Mouse (Mus musculus): ENCODE data around the gene Ptpn6. TPM values are rescaled to one million over a fixed set of nuclear protein-coding genes. Genes with fewer than 3 reads are reported as not detected.

Ptpn6 gene
- polyA plus RNA-seq, 1 experiment: 281 TPM

- no peak overlapping the region for H3K27ac ChIP-seq (ENCODE audit: insufficient read depth, low read length)
- TF ChIP-seq CTCF (IDR thresholded peaks at IDR 0.05; ENCODE audit: extremely low read depth, insufficient read depth, insufficient read length, insufficient replicate concordance) (no peak), POLR2A (IDR thresholded peaks at IDR 0.05; ENCODE audit: low read depth, low read length) (no peak)
- peaks cover 7% of the 10 kb centered on the region for H3K27me3 ChIP-seq (ENCODE audit: control insufficient read depth, insufficient read depth, low read length)
- DNase-seq (ENCODE audit: low read depth in 1 of 2, low spot score in 2 of 2): no peak
- peaks cover 9% of the 10 kb centered on the region; the same call in 1 of the 2 replicates for H3K4me1 ChIP-seq (ENCODE audit: control insufficient read depth, insufficient read depth, insufficient read length)
- WGBS: 94% methylated on average over 4 of the region's 4 CpGs
- no peaks in the 10 kb centered on the region for H3K36me3 ChIP-seq (ENCODE audit: control insufficient read depth, insufficient read depth, low read length)
- no peak overlapping the region for H3K4me3 ChIP-seq (ENCODE audit: extremely low read depth, insufficient read depth, insufficient read length)
These were observed 29.0 kb upstream of the Ptpn6 start for GRCm38 (mm10) chr6:124767536-124767919.

- Histone ChIP-seq H3K27ac (ENCODE audit: insufficient read depth, low read length) (no peak overlapping the region), H3K36me3 (ENCODE audit: control insufficient read depth, insufficient read depth, low read length) (no peaks in the 10 kb centered on the region), H3K4me1 (ENCODE audit: control insufficient read depth, insufficient read depth, insufficient read length) (peaks cover 9% of the 10 kb centered on the region; the same call in 1 of the 2 replicates), H3K4me3 (ENCODE audit: extremely low read depth, insufficient read depth, insufficient read length) (no peak overlapping the region), H3K27me3 (ENCODE audit: control insufficient read depth, insufficient read depth, low read length) (peaks cover 7% of the 10 kb centered on the region)
- TF ChIP-seq CTCF (IDR thresholded peaks at IDR 0.05; ENCODE audit: extremely low read depth, insufficient read depth, insufficient read length, insufficient replicate concordance) (no peak), POLR2A (IDR thresholded peaks at IDR 0.05; ENCODE audit: low read depth, low read length) (no peak)
- 87% methylated on average over 7 of the region's 7 CpGs for WGBS
- DNase-seq (ENCODE audit: low read depth in 1 of 2, low spot score in 2 of 2): no peak
These were observed 27.4 kb upstream of the Ptpn6 start for GRCm38 (mm10) chr6:124765951-124766350.

- no peaks in the 10 kb centered on the region for H3K36me3 ChIP-seq (ENCODE audit: control insufficient read depth, insufficient read depth, low read length)
- H3K27me3 ChIP-seq (ENCODE audit: control insufficient read depth, insufficient read depth, low read length): no peaks in the 10 kb centered on the region
- WGBS: 4% methylated on average over 5 of the region's 5 CpGs
- no peak overlapping the region for H3K4me3 ChIP-seq (ENCODE audit: extremely low read depth, insufficient read depth, insufficient read length)
- DNase-seq (ENCODE audit: low read depth in 1 of 2, low spot score in 2 of 2): peak; percentile 77 to 85
- peak; percentile 95; the same call in 1 of the 2 replicates for TF ChIP-seq CTCF (IDR thresholded peaks at IDR 0.05; ENCODE audit: extremely low read depth, insufficient read depth, insufficient read length, insufficient replicate concordance)
- no peak for TF ChIP-seq POLR2A (IDR thresholded peaks at IDR 0.05; ENCODE audit: low read depth, low read length)
- H3K4me1 ChIP-seq (ENCODE audit: control insufficient read depth, insufficient read depth, insufficient read length): no peaks in the 10 kb centered on the region; the same call in 1 of the 2 replicates
- H3K27ac ChIP-seq (ENCODE audit: insufficient read depth, low read length): no peak overlapping the region
These were observed 20.7 kb upstream of the Ptpn6 start for GRCm38 (mm10) chr6:124759259-124759658.

GRCm38 (mm10) chr6:124758849-124759232 is 20.3 kb upstream of the Ptpn6 start:
- WGBS: 49% methylated on average over 2 of the region's 2 CpGs
- Histone ChIP-seq H3K27me3 (ENCODE audit: control insufficient read depth, insufficient read depth, low read length) (no peaks in the 10 kb centered on the region), H3K4me3 (ENCODE audit: extremely low read depth, insufficient read depth, insufficient read length) (no peak overlapping the region), H3K4me1 (ENCODE audit: control insufficient read depth, insufficient read depth, insufficient read length) (no peaks in the 10 kb centered on the region; the same call in 1 of the 2 replicates), H3K36me3 (ENCODE audit: control insufficient read depth, insufficient read depth, low read length) (no peaks in the 10 kb centered on the region), H3K27ac (ENCODE audit: insufficient read depth, low read length) (no peak overlapping the region)
- no peak for DNase-seq (ENCODE audit: low read depth in 1 of 2, low spot score in 2 of 2)
- no peak for TF ChIP-seq CTCF (IDR thresholded peaks at IDR 0.05; ENCODE audit: extremely low read depth, insufficient read depth, insufficient read length, insufficient replicate concordance)
- no peak for TF ChIP-seq POLR2A (IDR thresholded peaks at IDR 0.05; ENCODE audit: low read depth, low read length)

DNA sequence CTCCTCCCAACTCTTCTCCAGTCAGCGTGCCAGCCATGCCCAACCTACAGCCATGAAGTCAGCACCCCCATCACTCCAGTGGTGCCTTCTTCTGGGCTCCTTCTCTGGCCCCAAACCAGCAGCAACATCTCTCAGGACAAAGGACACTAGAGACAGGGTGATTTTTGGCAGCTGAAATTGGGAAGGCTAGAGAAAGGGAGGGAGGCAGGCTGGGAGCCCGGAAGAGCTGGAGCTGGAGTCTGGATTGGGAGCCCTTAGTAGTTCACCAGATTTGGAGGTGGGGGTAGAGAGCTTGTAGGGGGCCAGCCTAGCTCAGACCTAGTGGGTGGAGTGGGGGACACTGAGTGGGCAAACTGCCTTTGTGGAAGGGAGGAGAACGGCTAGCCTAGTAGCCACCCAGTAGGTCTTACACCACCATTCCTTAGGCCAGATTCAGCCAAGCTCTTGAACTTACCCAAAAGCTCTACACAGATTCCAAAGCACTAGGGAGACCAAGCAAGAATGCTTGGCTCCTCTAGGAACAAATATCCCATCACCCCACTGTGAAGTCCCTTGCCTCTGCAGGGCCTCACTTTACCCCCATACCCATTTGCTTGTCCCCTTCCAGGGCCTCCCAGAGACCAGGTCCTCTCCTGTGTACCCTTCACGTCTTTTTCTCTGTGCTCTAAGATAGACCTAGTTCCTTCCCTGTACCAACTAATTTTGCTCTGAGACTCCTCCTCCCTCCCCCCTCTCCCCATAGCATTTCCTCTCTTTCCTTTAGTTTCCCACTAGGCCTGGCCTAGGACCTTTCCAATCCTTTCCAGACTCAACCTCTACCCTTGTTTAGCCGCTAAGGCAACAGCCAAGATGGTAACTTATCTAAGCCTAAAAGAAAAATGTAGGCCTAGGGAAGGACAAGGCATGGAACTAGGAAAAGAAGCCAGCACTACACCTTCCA is 19.7 kb upstream of the Ptpn6 start:
- Histone ChIP-seq H3K4me1 (ENCODE audit: control insufficient read depth, insufficient read depth, insufficient read length) (no peaks in the 10 kb centered on the region; the same call in 1 of the 2 replicates), H3K36me3 (ENCODE audit: control insufficient read depth, insufficient read depth, low read length) (no peaks in the 10 kb centered on the region), H3K4me3 (ENCODE audit: extremely low read depth, insufficient read depth, insufficient read length) (no peak overlapping the region), H3K27ac (ENCODE audit: insufficient read depth, low read length) (no peak overlapping the region), H3K27me3 (ENCODE audit: control insufficient read depth, insufficient read depth, low read length) (no peaks in the 10 kb centered on the region)
- DNase-seq (ENCODE audit: low read depth in 1 of 2, low spot score in 2 of 2): no peak
- TF ChIP-seq POLR2A (IDR thresholded peaks at IDR 0.05; ENCODE audit: low read depth, low read length): no peak
- WGBS: 78% methylated on average over 5 of the region's 5 CpGs

- Histone ChIP-seq H3K4me1 (ENCODE audit: control insufficient read depth, insufficient read depth, insufficient read length) (no peaks in the 10 kb centered on the region; the same call in 1 of the 2 replicates), H3K4me3 (ENCODE audit: extremely low read depth, insufficient read depth, insufficient read length) (peak overlapping the region; percentile 91; the same call in 1 of the 2 replicates), H3K27me3 (ENCODE audit: control insufficient read depth, insufficient read depth, low read length) (no peaks in the 10 kb centered on the region), H3K36me3 (ENCODE audit: control insufficient read depth, insufficient read depth, low read length) (no peaks in the 10 kb centered on the region), H3K27ac (ENCODE audit: insufficient read depth, low read length) (0 out of 2 replicates have a peak overlapping the region, but pooled peaks have one; percentile 11)
- WGBS: 42% methylated on average over 5 of the region's 5 CpGs
- TF ChIP-seq CTCF (IDR thresholded peaks at IDR 0.05; ENCODE audit: extremely low read depth, insufficient read depth, insufficient read length, insufficient replicate concordance) (no peak), POLR2A (IDR thresholded peaks at IDR 0.05; ENCODE audit: low read depth, low read length) (no peak)
- no peak for DNase-seq (ENCODE audit: low read depth in 1 of 2, low spot score in 2 of 2)
These were observed 18.9 kb upstream of the Ptpn6 start for GRCm38 (mm10) chr6:124757351-124757880.

Measured in spleen, adult 2 months (tissue).